Mouse (Mus musculus): Measurements from ENCODE around the gene Gm28998. TPM values are rescaled to one million over a fixed set of nuclear protein-coding genes. Genes with fewer than 3 reads are reported as not detected.
"Not testable (repeated sequence)": the region's sequence is repeated elsewhere in the genome, so short reads cannot be mapped to it uniquely, and the experiment has no call there.

The Gm28998 gene
- total RNA-seq (2014; fragmentation: Nextera tagmentation) (not detected in 2 replicates), total RNA-seq (2017) (not detected in 2 replicates)

DNA sequence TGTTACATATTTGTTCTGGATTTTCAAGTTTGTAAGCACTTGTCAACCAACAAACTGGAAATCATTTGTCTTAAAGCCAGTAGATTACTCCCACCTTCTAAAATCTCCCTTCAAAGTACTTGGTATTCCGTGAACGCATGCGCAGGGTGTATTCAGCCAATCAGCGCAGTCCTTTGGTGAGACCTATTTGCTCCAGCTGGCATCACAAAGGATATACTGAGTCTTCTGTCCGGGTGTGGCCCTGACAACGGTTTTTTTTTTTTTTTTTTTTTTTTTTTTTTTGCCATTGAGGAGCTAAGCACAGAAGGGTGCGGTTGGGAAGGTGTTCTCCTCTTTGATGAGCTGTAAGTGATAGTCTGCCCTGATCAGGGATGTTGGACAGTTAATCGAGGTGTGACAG lies at the start of gene Gm28998:
TSS of gene Gm28998 (plus strand) at position 301 of the 400 bp plus-strand sequence.
- not testable (repeated sequence) for ATAC-seq (replicated peaks; ENCODE audit: low FRiP score, low TSS enrichment, poor library complexity, severe bottlenecking)

Other genes with a start within 250 kb of the Gm28998 start
- not detected in 2 replicates for gene Gm21244, start 84.5 kb upstream of the Gm28998 start, total RNA-seq (2014; fragmentation: Nextera tagmentation)
- gene Gm21244, start 84.5 kb upstream of the Gm28998 start, total RNA-seq (2017) = not detected in 2 replicates
- not detected in 2 replicates for gene Gm21788, start 151.2 kb downstream of the Gm28998 start, total RNA-seq (2014; fragmentation: Nextera tagmentation)
- not detected in 2 replicates for gene Gm21788, start 151.2 kb downstream of the Gm28998 start, total RNA-seq (2017)

All from megakaryocyte-erythroid progenitor cell, adult 5-6 weeks (primary cell).